Mouse (Mus musculus) ovary, adult 18-20 months (tissue): ENCODE measurements around the gene Epo.

Experiments
- DNase-seq: peaks from one replicate; pipeline ENCODE4 v3.0.0; 2022; ENCODE audit warnings: low spot score, mixed read lengths

The Epo gene

DNA sequence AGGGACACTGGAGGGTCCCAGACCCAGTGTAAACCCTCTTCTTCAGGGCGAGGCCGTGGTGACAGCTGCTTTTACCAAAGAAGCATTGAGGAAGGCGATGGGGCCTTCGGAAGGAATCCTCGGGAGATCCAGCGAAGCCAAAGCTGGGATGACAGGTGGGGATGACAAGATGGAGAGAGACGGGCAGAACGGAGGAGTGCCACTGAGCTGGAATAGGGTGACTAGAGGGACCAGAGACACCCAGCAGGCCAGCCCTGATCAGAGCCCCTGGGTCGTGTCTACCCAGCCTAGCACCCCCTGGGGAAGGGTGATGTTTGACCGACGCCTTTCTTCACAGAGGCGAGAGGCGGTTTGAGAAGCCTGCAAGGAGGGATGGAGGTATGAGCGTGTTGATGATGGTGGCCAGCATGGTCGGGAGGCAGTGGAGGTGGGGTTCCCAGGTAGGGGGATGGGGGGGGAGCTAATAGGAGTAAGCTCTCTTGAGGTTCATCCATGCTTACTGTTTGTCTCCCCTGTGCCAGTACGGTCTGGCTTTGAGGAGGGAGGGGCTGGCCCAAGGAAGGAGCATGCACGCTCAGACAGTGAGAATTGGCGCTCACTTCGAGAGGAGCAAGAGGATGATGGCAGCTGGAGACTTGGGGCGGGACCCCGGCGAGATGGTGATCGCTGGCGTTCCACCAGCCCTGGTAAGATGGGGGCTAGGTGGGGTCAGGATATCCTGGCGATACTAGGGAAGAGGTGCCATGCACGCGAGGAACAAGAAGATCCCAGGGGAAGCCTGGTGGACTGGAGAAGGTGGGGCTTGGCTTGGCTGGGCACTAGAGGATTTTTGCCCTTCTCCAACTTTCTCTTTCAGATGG lies 13.1 kb downstream of the Epo start:
- no peak for DNase-seq

DNA sequence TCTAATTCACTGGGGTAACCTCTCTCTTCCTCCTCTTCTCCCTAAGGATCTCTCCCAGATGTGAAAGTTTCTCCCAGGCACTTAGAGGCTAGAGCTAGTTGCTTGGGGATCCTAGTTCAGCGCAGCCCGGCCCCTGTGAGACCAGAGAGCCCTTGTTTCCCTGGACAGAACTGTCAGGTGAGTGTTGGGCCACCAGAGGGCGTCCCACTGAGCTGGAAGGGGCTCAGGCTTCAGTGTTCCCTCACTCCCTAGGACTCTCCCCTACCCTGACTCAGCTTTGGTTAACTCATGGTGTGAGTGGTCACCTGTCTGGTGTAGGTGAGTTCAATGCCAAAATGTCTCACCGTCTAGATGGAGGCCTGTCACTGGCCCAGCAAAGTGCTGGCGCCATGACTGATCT lies 14.6 kb downstream of the Epo start, which contains the start of gene Gigyf1:
TSS of gene Gigyf1 (plus strand) at position 113 of the 400 bp plus-strand sequence.
- no peak for DNase-seq

- no peak for DNase-seq
Measured at GRCm38 (mm10) chr5:137514811-137515210, 18.2 kb downstream of the Epo start.

GRCm38 (mm10) chr5:137513951-137514721 lies 18.9 kb downstream of the Epo start:
- no peak for DNase-seq

DNA sequence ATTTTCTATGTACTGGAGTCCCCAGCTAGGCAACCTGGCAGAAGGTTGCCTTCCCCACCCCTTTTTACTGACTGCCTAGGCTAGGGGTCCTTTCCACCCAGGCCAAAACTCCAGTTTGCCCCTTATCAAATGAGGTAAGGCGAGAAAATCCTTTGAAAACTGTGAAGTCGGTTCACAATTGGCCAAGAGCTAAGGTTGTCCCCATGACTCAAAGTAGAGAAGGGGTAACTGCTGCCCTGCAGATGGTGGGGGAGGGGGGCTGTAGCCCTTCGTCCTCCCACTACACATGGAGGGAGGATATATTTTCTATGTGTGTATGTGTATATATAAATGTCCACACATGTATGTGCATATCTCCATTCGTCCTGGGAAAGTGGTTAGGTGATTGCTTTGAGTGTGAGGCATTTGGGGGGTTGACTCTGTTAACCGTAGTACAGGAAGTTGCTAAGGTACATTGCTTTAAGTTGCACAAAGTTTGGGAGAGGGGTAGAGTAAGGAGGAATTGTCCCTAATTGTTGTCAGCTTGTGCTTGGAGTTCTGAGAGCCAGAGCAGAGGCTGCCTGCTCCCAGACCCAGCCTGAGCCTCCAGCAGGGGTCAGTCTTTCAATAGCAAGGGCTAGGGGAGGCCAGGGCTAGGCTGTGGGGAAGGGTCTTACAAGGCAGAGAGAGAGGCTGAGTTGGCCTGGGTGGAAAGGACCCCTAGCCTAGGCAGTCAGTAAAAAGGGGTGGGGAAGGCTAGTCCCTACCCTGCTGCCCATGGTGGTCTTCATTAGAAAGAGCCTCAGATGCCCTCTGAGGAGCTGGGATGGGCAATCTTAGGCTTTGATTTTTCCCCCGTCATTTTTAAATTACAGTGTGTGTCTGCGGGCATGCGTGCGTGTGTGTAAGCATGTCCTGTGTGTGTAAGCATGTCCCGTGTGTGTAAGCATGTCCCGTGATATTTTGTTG lies 19.9 kb downstream of the Epo start:
- DNase-seq = no peak

- DNase-seq = no peak
Measured at GRCm38 (mm10) chr5:137511706-137512105, 21.3 kb downstream of the Epo start.

GRCm38 (mm10) chr5:137510573-137511390 lies 22.3 kb downstream of the Epo start:
- DNase-seq = no peak

DNA sequence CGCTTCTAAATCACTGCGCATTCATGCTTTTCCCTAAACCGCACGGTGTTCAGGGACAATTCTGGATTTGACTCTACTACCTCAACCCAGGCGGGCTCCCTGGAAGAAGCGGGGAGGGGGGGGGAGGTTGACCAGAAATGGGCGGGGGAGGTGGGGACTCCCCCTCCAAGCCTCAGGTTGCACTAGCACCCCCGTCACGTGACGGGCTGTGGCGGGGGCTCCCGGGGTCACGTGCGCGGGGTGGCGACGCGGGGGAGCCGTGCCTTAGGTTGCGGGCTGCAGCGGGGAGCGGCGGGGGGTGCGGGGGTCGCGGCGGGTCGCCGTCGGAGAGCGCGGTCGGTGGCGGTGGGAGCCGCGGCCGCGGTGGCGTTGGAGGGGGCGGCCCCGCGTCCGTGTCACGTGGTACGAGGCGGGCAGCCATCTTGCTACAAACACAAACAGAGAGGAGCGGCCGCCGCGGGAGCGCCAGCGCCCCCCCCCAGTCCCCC lies 23.0 kb downstream of the Epo start:
- peak; percentile 54 for DNase-seq

DNA sequence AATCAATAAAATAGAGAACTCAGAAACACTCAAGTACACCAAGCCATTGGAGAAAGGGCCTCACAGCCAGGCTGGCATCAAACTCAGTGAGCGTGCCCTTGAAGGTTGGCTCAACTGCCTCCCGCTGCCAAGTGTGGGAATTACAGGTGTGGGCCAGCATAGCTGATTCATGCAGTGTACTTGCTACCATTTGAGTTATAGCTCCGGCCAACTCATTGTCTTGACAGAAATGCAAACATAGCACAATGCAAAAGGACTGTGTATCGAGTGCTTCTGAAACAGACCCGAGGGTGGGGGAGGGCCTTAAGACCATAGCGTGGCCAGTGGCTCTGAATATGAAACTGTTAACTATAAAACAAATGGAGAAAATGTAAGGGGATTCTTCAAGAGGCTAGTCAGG lies 29.0 kb downstream of the Epo start:
- no peak for DNase-seq

DNA sequence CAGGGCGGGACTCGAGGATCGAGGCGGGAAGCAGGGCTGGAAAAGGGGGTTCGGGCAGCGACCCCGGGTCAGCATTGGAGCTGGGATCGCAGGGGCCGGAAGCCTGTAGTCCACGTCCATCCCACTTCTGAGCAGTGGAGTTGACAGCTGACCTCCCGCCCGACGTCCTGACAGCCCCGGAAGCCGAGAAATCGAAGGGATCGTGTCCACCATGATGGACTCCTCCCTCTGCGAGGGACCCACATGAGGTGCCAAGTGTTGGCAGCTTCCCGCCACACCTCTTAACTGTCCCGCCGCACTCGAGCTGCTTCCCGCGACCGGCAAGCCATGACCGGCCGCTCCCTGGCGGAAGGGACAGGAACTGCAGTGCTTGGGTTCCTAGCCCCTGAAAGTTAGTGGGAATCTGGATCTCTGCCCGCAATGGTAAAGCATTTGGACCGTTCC lies 30.4 kb downstream of the Epo start:
- DNase-seq = no peak

- peak; percentile 100 for DNase-seq
Measured at GRCm38 (mm10) chr5:137501709-137502666, 31.1 kb downstream of the Epo start, which contains the start of gene Pop7. TSS of gene Pop7 (minus strand) at chr5:137502518.

DNA sequence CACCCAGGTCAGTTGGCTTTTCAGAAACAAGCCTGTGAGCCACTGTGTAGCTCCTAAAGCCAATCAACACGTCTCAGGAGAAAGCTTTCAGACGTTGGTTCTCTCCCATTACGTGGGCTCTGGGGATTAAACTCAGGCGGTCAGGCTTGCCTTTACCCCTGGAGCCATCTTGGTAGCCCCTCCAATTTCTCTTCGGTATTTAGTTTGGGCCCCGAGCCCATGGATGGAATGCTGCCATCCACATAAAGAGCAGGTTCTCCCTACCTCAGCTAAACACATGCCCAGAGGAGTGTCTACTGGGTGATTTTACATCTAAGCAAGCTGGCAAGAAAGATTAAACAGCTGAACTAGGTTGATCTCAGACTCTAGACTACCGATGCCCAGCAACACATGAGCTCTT lies 32.9 kb downstream of the Epo start:
- no peak for DNase-seq

- no peak for DNase-seq
Measured at GRCm38 (mm10) chr5:137493831-137494230, 39.2 kb downstream of the Epo start.

- DNase-seq = no peak
Measured at GRCm38 (mm10) chr5:137491559-137491958, 41.5 kb downstream of the Epo start.

- DNase-seq = no peak
Measured at GRCm38 (mm10) chr5:137487616-137488015, 45.4 kb downstream of the Epo start.

GRCm38 (mm10) chr5:137485851-137486155 lies 47.2 kb downstream of the Epo start:
- no peak for DNase-seq

GRCm38 (mm10) chr5:137485071-137485850 lies 47.8 kb downstream of the Epo start:
- no peak for DNase-seq

DNA sequence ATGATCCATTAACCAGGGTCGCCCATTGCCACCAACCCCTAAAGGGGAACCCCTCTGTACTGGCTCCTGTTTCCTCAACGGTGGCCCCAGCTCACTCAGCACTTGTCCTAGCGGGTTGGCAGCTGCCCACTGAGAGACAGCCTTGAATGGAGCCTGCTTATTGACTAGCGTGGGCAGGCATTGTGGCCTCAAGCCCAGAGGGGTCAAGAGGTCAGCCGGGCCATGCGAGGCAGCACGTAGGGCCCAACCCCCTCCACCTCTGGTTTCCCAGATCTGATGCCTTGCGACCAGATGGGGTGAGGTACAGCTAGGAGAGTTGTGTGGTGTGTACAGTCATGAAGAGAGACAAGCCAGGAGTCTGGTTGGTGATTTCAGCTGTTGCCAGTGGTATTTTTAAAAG lies 51.1 kb downstream of the Epo start:
- DNase-seq = peak; percentile 20

DNA sequence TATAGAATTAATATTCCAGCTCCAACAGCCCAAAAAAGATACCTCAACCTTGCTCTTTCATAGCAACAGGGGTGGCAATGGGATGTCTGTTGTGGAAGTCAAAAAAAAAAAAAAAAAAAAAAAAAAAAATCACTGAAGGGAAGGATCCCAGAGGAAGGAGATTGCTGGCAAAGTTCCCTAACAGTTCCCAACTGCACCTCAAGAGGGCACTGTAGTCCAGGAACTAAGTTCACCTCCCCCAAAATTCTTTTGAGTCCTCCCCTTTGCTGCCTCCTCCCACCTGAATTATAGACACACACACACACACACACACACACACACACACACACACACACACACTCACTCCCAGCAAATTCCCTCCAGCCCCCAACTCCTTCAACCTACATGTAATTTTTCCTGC lies 51.9 kb downstream of the Epo start:
- DNase-seq = peak; percentile 26
